Mouse (Mus musculus) hindbrain, embryonic 10.5 days (tissue): ENCODE measurements around the gene Itpr2. TPM values are rescaled to one million over a fixed set of nuclear protein-coding genes. Genes with fewer than 3 reads are reported as not detected.
A peak's percentile ranks its signal among the peaks of the same experiment; 100 is the strongest.

Source experiments
- DNase-seq: peaks from one replicate; pipeline ENCODE4 v3.0.0-alpha.2; 2017; ENCODE audit warnings: low spot score
- H3K27ac ChIP-seq: fragments of 300-500 bp; sonication (generic); 2 replicates; pipeline ENCODE4 v1.5.1; 2016; ENCODE audit warnings: mild to moderate bottlenecking, moderate library complexity
- H3K27me3 ChIP-seq: fragments of 300-500 bp; sonication (generic); 2 replicates; pipeline ENCODE4 v1.6.1; 2016; ENCODE audit warnings: mild to moderate bottlenecking; ENCODE audit not compliant: poor library complexity, insufficient read depth, severe bottlenecking
- H3K36me3 ChIP-seq: fragments of 300-500 bp; sonication (generic); 2 replicates; pipeline ENCODE4 v1.6.1; 2016; ENCODE audit warnings: mild to moderate bottlenecking, moderate library complexity
- H3K4me1 ChIP-seq: fragments of 300-500 bp; sonication (generic); replicated peaks from 2 replicates; pipeline ENCODE4 v1.6.1; 2016; ENCODE audit warnings: mild to moderate bottlenecking
- H3K4me3 ChIP-seq: fragments of 300-500 bp; sonication (generic); 2 replicates; pipeline ENCODE4 v1.5.1; 2016; ENCODE audit warnings: mild to moderate bottlenecking, moderate library complexity
- H3K9me3 ChIP-seq: fragments of 300-500 bp; sonication (generic); 2 replicates; pipeline ENCODE4 v1.6.1; 2016; ENCODE audit warnings: mild to moderate bottlenecking, moderate library complexity
- WGBS: fragments of 180-500 bp; shearing (Covaris S2); methylation state at CpG from one replicate; pipeline ENCODE4 v1.1.7; 2016; 5-methylcytosine and 5-hydroxymethylcytosine counted together
- polyA plus RNA-seq: library from polyadenylated mRNA; unstranded; fragments of >200 nt; fragmentation: Nextera tagmentation; extraction: Ambion mirVana; gene quantifications from 2 replicates; pipeline ENCODE4 v1.2.1, GENCODE M21; 2016

The Itpr2 gene
- polyA plus RNA-seq, 1 experiment from 2014 or later, result 5.0 TPM

- no peak for DNase-seq
- 70% methylated on average over 3 of the region's 3 CpGs for WGBS
- H3K9me3 ChIP-seq, result no peaks in the 10 kb centered on the region
- no peak overlapping the region for H3K4me3 ChIP-seq
- H3K4me1 ChIP-seq, result 0 out of 2 replicates have a peak, but pooled peaks cover 12% of the 10 kb centered on the region
- H3K27me3 ChIP-seq, result no peaks in the 10 kb centered on the region; the same call in 1 of the 2 replicates
- no peak overlapping the region for H3K27ac ChIP-seq
- H3K36me3 ChIP-seq, result no peaks in the 10 kb centered on the region
Measured at GRCm38 (mm10) chr6:146397803-146398202, 104.2 kb downstream of the Itpr2 start.

DNA sequence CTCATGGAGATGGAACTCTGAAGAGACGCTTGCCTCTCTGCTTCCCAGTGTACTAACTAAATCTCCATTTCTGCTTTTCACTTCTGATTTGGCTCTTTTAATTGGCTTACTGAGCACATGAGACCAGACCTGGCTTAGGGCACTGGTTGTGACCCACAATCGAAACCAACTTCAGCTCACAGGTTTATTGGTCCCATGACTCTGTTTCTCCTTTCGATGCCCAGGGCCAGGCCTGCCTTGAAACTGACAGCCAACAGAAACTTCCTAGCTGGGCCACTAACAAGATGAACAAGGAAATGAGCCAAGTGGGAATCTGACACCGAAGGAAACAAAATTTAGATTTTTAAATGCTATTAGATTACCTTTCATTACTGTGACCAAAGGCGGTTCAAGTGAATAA lies 105.8 kb downstream of the Itpr2 start:
- H3K4me3 ChIP-seq, result no peak overlapping the region
- DNase-seq, result no peak
- 0 out of 2 replicates have a peak, but pooled peaks cover 4% of the 10 kb centered on the region for H3K4me1 ChIP-seq
- H3K36me3 ChIP-seq, result no peaks in the 10 kb centered on the region
- no peaks in the 10 kb centered on the region for H3K9me3 ChIP-seq
- H3K27me3 ChIP-seq, result no peaks in the 10 kb centered on the region
- no peak overlapping the region for H3K27ac ChIP-seq
- 91% methylated on average over 5 of the region's 5 CpGs for WGBS

- Histone ChIP-seq H3K4me1 (0 out of 2 replicates have a peak, but pooled peaks cover 4% of the 10 kb centered on the region), H3K27ac (no peak overlapping the region), H3K27me3 (no peaks in the 10 kb centered on the region), H3K9me3 (no peaks in the 10 kb centered on the region), H3K36me3 (no peaks in the 10 kb centered on the region), H3K4me3 (no peak overlapping the region)
- WGBS, result 86% methylated on average over 4 of the region's 4 CpGs
- no peak for DNase-seq
Measured at GRCm38 (mm10) chr6:146395616-146396015, 106.4 kb downstream of the Itpr2 start.

DNA sequence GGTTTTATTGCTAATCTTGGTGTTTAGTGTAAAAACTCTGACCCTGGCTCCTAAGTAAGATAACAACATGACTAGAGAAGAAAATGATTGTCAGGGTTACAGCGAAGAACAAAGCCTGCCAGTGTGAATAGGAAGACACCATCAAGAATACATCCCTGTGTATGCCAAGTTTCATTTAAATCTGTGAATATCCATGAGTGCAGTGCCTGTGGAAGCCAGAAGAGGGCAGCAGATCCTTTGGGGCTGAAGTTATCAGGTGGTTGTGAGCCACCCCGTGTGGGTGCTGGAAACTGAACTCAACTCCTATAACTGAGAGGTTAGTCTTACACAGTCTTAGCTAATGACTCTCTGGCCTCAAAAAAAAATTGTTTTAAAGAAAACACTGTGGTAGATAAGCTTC lies 109.8 kb downstream of the Itpr2 start:
- no peak overlapping the region for H3K4me3 ChIP-seq
- no peak for DNase-seq
- H3K36me3 ChIP-seq, result no peaks in the 10 kb centered on the region
- no peaks in the 10 kb centered on the region for H3K27me3 ChIP-seq
- no peaks in the 10 kb centered on the region for H3K9me3 ChIP-seq
- WGBS, result 81% methylated on average over 2 of the region's 2 CpGs
- peaks cover 7% of the 10 kb centered on the region; the same call in 1 of the 2 replicates for H3K4me1 ChIP-seq
- no peak overlapping the region for H3K27ac ChIP-seq

GRCm38 (mm10) chr6:146390159-146390558 lies 111.9 kb downstream of the Itpr2 start:
- H3K9me3 ChIP-seq, result no peaks in the 10 kb centered on the region
- no peak overlapping the region for H3K4me3 ChIP-seq
- H3K36me3 ChIP-seq, result no peaks in the 10 kb centered on the region
- 89% methylated on average over 4 of the region's 4 CpGs for WGBS
- no peaks in the 10 kb centered on the region for H3K27me3 ChIP-seq
- H3K27ac ChIP-seq, result no peak overlapping the region
- no peak for DNase-seq
- H3K4me1 ChIP-seq, result peaks cover 11% of the 10 kb centered on the region

GRCm38 (mm10) chr6:146388010-146388409 lies 114.0 kb downstream of the Itpr2 start:
- WGBS, result 81% methylated on average over 4 of the region's 4 CpGs
- Histone ChIP-seq H3K27me3 (no peaks in the 10 kb centered on the region), H3K4me1 (peaks cover 11% of the 10 kb centered on the region), H3K4me3 (no peak overlapping the region), H3K27ac (no peak overlapping the region), H3K9me3 (no peaks in the 10 kb centered on the region), H3K36me3 (no peaks in the 10 kb centered on the region)
- no peak for DNase-seq

DNA sequence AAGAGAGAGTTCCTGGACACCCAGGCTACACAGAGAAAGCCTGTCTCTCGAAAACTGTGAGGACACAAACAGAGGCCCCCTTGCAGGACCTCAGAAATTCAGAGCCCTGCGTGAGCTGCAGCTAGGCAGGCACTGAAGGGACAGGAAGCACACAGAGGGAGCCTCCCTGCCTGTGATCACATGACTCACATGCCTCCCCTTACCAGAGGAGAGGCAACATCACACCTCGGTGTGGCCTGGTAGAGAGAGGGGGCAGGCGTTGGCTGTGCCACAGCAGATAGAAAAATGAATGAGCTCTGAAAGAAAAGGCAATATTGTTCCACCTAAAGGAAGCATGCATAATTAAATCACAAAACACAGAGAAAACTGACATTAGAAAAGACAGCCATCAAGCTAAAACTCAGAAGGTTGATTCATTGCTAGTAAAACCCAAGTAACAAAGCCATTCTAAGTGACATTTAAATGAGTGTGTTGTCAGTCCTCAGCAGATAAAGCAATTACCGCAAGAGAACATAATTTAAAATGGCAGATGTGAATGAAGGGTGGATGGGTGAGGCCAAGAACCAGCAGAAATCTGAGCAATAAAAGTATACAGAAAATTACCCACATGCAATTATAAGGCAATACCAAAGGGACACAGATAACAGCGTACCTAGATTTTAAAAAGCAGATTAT lies 114.8 kb downstream of the Itpr2 start:
- H3K4me3 ChIP-seq, result no peak overlapping the region
- no peaks in the 10 kb centered on the region for H3K27me3 ChIP-seq
- H3K27ac ChIP-seq, result peak overlapping the region; percentile 19
- peaks cover 11% of the 10 kb centered on the region for H3K4me1 ChIP-seq
- no peaks in the 10 kb centered on the region for H3K9me3 ChIP-seq
- H3K36me3 ChIP-seq, result no peaks in the 10 kb centered on the region
- peak; percentile 23 for DNase-seq
- WGBS, result 40% methylated on average over 6 of the region's 6 CpGs

- Histone ChIP-seq H3K9me3 (no peaks in the 10 kb centered on the region), H3K4me3 (no peak overlapping the region), H3K27ac (no peak overlapping the region), H3K4me1 (no peaks in the 10 kb centered on the region), H3K27me3 (no peaks in the 10 kb centered on the region), H3K36me3 (no peaks in the 10 kb centered on the region)
- DNase-seq, result no peak
- 88% methylated on average over 8 of the region's 8 CpGs for WGBS
Measured at GRCm38 (mm10) chr6:146379263-146379662, 122.8 kb downstream of the Itpr2 start.

DNA sequence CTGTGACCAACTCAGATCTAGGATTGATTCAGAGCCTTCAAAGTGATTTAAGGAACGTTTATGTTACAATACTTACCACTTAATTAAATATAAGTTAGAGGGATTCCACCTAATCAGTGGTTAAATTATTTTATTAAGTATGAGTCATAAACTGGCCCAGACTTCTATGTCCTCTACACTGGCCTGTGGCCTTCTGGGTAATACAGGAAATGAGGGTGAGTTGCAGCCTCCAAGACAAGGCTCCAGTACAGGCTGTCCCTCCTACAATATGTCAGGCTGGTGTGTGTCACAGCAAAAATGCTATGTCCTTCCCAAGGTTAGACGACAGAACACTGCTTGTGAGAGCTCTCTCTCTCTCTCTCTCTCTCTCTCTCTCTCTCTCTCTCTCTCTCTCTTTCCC lies 130.5 kb downstream of the Itpr2 start:
- WGBS, result 78% methylated on average over 2 of the region's 2 CpGs
- Histone ChIP-seq H3K36me3 (no peaks in the 10 kb centered on the region), H3K27me3 (no peaks in the 10 kb centered on the region), H3K4me1 (no peaks in the 10 kb centered on the region), H3K27ac (no peak overlapping the region), H3K4me3 (no peak overlapping the region), H3K9me3 (no peaks in the 10 kb centered on the region)
- DNase-seq, result no peak

DNA sequence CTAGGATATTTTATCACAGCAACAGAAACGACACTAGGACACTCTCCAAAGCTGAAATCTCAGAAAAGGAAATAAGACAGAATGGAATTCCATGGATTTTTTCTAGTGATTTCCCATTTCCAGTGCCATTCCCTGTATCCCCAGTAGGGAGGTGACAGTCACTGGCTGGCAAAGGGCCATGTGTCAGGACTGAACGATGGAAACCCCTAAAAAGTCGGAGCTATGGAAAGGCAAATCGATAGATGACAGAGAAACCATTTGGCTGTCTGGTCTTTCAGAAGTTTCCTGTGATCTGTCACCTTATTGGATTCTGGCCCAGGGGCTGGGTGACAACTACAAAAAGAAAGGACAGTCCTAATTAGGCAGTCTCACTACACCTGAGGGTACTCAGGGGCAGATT lies 135.8 kb downstream of the Itpr2 start:
- Histone ChIP-seq H3K27ac (no peak overlapping the region), H3K4me1 (peaks cover under 1% of the 10 kb centered on the region; the same call in 1 of the 2 replicates), H3K36me3 (no peaks in the 10 kb centered on the region), H3K27me3 (no peaks in the 10 kb centered on the region), H3K4me3 (no peak overlapping the region), H3K9me3 (no peaks in the 10 kb centered on the region)
- no peak for DNase-seq
- 88% methylated on average over 4 of the region's 4 CpGs for WGBS

- no peak for DNase-seq
- Histone ChIP-seq H3K4me3 (no peak overlapping the region), H3K27me3 (no peaks in the 10 kb centered on the region), H3K36me3 (no peaks in the 10 kb centered on the region), H3K27ac (no peak overlapping the region), H3K4me1 (peaks cover 25% of the 10 kb centered on the region), H3K9me3 (no peaks in the 10 kb centered on the region)
- 66% methylated on average over 4 of the region's 4 CpGs for WGBS
Measured at GRCm38 (mm10) chr6:146357911-146358310, 144.1 kb downstream of the Itpr2 start.

- 0 out of 2 replicates have a peak, but pooled peaks cover 3% of the 10 kb centered on the region for H3K4me1 ChIP-seq
- no peak for DNase-seq
- H3K36me3 ChIP-seq, result no peaks in the 10 kb centered on the region
- H3K27me3 ChIP-seq, result no peaks in the 10 kb centered on the region
- 63% methylated on average over 9 of the region's 9 CpGs for WGBS
- H3K27ac ChIP-seq, result no peak overlapping the region
- 0 out of 2 replicates have a peak, but pooled peaks cover 4% of the 10 kb centered on the region for H3K9me3 ChIP-seq
- H3K4me3 ChIP-seq, result no peak overlapping the region
Measured at GRCm38 (mm10) chr6:146352258-146352805, 149.7 kb downstream of the Itpr2 start.

DNA sequence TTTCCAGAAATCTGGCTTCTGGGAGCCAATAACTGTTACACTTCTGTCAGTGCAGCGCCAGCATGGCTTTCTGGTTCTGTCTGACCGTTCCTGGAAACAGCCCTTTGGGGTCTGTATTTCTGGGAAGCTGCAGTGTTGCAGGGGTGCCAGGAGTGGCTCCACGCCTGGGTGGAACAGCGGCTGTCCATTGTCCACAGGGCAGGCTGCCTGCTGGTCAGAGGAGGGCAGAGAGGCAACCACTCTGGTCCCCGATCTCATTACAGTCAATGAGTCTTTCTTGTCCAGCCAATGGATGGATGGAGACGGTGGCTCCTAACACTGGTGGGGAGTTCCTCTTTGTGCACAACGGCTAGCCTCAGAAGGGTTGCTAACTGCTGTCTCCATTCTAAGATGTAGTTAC lies 150.2 kb downstream of the Itpr2 start:
- 68% methylated on average over 7 of the region's 7 CpGs for WGBS
- no peak for DNase-seq
- Histone ChIP-seq H3K4me3 (no peak overlapping the region), H3K27ac (no peak overlapping the region), H3K4me1 (0 out of 2 replicates have a peak, but pooled peaks cover 3% of the 10 kb centered on the region), H3K27me3 (no peaks in the 10 kb centered on the region), H3K36me3 (no peaks in the 10 kb centered on the region), H3K9me3 (0 out of 2 replicates have a peak, but pooled peaks cover 4% of the 10 kb centered on the region)
